Mouse (Mus musculus) NIH3T3 (cell line): ENCODE measurements around the gene Pnpla3.
"Not testable (repeated sequence)": the region's sequence is repeated elsewhere in the genome, so short reads cannot be mapped to it uniquely, and the experiment has no call there.

Source experiments
- DNase-seq: peaks from one replicate; pipeline ENCODE4 v3.0.0-alpha.2; 2012; ENCODE audit warnings: low read depth

The Pnpla3 gene

DNA sequence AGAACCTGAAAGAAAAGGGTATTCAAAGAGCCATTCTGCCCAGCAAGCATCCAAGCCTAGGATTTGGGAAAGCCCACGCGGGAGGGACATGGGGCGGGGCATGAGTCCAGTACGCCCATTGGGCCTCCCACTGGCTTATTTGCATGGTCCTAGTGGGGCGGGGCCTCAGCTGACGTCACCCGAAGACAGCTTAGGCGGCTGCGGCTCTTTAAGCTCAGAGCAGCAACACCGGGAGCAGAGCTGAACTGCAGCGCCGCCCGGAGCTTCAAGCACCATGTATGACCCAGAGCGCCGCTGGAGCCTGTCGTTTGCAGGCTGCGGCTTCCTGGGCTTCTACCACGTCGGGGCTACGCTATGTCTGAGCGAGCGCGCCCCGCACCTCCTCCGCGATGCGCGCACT, at the start of gene Pnpla3:
Gene Pnpla3 (plus strand): TSS at position 238 of the 400 bp plus-strand sequence.
- peak; percentile 88 for DNase-seq

DNA sequence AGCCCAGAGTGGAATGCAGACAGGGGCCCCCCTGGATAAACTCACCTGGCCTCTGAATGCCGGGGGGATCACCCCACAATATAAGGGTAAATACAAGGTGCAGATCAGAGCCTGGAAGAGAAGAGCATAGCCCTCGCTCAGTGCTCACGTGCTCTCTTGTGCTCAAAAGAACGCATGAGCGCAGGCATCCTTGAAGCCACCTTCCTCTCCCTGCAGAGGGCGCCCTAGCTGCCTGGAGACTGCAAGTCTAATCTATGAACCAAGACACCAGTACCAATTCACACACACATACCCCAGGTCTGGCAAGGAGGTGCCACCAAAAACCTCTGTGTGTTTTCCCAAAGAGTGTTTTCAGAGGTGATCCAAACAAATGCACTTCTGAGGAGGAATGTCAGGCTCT, 47.0 kb upstream of the Pnpla3 start:
- DNase-seq: peak; percentile 27

DNA sequence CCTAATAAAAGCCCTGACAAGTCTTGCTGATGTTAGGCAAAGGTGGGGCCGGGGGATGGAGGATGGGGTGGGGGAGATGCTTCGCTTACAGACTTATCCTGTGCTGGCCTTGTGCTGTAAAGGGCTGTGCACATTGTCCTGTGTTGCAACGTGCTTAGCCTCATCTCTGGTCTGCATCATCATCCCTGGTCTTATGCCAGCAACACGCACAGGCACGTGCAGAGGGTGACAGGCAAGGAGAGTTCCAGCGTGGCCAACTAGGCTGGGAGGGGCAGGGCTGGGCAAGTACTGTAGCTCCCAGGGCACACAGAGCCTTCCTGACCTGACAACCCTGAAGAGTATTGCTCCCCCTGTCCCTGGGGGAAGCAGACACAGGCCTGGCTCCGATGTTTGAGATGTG, 46.6 kb upstream of the Pnpla3 start:
- DNase-seq: peak; percentile 22

DNA sequence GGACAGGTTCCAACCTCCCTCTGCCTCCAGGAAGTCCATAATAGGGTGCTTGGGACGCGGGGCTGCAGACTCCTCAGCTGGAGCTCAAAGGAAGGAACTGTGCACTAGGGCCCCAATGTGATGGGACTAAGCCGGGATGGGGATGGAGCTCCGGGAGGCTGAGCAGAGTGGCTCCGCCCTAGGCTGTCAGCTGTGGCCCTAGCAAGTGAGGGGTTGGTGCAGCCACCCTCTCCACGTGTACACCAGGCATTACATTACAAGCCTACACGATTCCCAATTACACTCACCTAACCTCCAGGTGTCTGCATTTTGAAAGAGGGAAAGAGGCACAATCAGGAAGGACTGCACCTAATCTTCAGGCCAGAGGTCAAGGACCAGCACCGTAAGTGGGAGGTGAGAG, 44.6 kb upstream of the Pnpla3 start, which contains the start of gene Pnpla5:
Gene Pnpla5 (minus strand): TSS at position 101 of the 400 bp plus-strand sequence.
- no peak for DNase-seq

DNA sequence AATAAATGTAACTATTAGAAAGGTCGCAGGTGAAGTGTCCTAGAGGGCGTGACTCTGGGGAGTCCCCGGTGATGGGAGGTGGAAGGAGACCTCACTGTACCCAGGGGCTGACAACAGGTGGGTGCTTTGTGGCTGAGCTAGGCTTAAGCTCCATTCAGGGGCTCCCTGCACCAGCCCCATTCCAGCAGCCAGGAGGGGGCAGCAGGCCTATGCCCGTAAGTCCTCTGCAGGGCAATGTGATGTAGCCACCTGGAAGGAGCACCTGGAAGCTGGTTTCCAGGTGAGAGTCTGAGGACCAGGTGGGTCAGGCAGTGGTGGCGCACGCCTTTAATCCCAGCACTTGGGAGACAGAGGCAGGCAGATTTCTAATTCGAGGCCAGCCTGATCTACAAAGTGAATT, 43.6 kb upstream of the Pnpla3 start:
- no peak for DNase-seq

DNA sequence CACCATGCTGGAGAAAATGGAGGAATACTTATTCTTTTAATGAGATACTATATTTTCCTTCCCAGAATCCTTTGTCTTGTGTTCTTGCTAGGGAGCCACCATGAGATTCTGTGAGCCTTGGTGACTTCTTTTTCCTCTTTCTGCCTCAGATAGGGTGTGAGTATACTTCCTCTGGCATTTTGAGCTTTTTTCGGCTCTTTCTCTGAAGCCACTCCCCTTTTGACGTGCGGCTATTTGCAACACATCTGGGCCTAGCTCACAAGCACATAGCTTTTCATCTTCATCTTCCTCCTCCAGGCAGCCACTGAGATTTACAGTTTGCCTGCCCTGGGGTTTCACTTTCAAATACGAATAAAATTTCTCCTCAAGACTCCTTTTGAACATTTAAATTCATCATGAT, 41.2 kb upstream of the Pnpla3 start:
- no peak for DNase-seq

DNA sequence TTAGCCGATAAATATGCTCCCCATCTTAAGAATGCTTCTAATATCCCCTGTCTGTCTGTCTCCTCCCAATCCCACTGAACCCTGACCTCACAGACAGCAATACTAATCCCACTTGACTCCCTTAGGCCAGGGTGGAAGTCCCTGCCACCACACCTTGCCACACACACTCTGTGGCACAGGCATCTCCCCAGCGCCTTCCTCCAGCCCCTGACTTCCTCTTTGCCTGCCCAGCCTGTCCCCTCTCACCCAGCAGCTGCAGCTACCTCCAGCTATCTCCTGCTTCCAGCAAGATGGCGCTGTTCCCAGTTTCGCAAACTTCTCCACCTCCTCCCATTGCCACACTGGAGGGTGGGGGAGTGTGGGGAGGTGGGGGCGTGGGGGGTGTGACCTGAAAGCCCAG, 40.8 kb upstream of the Pnpla3 start:
- DNase-seq: no peak

DNA sequence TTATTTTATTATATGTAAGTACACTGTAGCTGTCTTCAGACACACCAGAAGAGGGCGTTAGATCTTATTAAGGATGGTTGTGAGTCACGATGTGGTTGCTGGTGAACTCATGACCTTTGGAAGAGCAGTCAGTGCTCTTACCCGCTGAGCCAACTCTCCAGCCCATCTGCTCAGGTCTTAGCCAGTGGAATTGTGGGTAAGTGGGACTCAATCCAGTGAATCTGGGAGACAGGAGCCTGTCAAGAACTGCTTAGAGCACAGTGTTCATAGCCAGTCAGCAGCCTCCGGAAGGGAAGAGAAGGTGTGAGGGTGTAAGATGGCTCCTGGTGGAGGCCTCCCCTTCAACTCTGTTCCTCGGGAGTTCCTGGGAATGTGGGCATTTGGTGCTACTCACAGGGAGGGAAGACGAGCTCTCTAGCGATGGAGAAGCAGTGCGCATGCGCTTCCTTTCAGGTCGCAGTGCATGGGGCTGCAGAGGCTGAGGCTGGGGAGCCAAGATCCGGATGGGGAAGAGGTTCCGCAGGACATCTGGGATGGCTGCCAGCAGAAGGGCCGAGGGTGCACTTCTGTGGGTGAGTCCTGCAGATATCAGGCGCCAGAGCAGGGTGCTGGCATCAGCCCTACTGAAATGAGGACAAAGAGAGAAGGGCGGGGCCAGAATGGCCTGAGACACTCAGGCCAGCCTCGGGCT, 36.4 kb upstream of the Pnpla3 start:
- peak; percentile 26 for DNase-seq

DNA sequence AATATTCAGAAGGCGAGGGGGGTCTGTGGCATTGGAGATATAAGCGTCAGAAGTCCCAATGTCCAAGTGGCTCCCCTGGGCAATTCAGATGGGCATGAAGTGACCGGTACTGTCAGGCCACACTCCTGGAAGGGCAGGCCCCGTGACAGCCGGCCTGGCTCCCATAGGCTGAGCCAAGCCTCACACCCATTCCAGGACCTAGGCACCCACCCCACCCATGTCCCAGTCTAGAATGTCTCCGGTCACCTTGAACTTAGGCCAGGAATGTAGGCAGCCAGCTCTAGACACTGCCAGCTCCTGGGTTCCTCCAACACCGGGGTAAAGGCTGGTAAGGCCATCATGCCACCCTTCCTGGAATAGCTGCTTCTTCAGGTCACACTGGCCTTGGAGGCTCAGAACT, 35.7 kb upstream of the Pnpla3 start:
- no peak for DNase-seq

DNA sequence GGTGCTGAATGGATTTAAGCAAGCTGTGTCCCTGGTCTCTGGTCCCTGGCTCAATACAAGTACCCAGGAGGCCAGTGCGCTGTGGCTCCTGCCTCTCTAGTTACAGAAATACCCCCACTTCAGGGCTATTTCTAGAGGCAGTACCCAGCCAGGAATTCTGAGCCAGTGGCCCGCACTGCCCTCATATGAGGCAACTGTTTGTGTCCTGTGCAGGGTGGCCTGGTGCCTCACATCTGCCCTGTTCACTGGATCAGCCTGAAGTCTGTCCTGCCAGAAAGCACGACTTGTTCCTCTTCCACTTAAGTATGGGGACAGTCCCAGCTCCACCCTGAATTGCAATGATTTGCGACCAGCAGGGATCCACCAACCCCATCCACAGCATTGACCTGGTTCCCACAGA, 34.2 kb upstream of the Pnpla3 start:
- DNase-seq: no peak

DNA sequence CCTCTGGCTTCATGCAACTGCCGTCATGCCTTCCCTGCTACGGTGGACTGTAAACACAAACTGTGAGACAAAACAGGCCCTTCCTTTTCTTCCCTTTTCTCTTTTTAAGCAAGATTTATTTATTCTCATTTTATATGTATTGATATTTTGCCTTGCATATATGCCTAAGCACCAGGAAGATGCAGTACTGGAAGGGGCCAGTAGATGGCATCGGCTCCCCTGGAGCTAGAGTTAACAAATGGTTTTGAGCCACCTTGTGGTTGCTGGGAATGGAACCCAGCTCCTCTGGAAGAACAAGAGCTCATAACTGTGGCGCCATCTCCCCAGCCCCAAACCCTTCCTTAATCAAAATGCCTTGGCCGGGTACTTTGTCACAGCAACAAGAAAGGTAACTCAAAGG, 32.2 kb upstream of the Pnpla3 start:
- DNase-seq: peak; percentile 73

DNA sequence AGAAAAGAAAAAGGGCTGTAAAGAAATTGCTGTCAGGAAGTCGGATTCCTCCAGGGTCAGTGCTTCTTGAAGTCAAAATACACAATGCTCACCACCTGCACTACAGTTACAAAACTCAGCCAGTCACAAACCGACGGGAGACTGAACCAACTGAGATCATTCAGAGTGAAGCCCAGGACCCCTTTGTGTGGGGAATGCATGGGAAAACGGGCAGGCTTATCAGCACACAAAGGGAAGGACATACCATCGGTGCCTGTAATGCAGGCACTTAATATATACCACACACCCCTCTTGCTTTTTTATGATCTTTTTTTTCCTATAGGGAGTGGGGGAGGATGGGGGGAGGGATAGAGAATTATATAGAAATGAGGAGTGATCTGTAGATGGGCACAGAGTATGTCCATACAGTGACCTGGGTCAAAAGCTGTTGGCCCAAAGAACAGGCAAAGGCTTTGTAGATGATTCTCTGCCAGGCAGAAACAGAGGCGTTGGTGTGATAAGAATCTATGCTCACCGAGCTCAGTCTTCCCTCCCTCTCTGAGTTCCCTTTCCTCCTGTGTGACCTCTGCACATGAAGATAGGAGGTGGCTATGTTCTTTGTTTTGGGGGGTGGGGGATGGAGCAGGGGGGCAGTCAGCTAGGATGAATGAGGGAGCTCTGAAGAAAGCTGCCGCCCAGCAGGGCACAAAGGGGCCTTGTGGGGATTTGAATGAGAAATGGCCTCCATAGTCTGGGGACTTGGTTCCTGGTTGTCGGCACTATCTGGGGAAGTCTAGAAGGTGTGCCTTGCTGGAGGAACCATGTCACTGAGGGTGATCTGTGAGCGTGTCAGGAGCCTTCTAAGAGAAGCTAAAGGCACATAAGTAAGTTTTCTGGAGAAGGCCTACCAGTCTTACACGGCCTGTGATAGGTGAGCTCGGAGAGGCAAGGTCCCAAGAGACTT, 30.9 kb upstream of the Pnpla3 start:
- no peak for DNase-seq

DNA sequence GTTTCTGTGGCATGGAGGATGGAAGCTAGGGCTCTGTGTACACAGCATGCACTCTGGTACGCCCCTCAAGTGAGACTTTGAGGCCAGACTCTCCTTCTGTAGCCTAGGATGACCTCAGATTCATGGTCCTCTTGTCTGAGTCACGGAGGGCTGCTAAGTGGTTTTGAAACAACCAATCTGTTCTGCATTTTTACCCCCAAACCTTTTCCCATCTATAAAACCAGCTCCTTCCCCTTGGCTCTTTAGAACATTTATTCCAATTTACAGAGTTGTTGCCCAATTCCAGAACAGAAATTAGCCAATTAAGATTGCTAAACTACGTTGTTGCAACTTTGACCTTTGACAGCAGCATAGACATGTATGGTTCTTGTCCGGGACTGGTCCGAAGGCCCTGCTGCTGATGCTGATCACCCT, 28.0 kb upstream of the Pnpla3 start:
- no peak for DNase-seq

DNA sequence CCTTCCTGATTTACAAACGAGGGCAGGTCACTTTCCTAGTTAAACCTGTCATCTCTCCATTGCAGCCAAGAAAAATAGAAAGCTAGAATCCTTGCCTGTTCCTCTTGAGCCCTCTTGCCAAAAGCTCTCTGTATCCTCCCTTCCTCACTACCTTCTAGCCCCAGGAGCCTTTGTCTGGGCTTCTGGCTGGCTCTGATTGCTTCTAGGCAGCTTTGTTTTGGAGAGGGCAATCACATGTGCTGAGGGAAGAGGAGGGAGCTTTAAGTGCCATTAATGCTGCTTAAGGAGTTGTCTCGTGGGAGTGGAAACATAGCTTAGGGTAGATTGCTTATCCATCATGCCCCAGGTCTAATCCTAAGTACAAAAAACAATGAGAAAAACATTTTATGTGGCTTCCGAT, 27.5 kb upstream of the Pnpla3 start:
- DNase-seq: no peak

DNA sequence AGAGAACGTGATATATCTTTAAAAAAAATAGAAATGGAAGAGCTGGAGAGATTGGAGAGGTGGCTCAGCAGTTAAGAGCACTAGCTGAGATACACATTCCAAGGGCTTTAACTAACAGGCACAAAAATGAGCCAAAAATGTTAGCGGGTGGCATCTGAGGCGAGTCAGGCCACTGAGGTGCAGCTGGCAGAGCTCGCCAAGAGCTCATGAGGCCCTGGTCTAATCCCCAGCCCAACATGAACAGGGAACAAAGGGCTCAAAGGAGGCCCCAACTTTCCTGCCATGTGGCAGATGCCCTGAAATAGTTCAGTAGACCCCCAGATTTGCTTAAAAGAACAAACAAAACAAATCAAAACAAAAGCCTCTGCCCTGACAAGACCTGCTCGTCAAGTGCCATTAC, 26.7 kb upstream of the Pnpla3 start:
- DNase-seq: no peak

DNA sequence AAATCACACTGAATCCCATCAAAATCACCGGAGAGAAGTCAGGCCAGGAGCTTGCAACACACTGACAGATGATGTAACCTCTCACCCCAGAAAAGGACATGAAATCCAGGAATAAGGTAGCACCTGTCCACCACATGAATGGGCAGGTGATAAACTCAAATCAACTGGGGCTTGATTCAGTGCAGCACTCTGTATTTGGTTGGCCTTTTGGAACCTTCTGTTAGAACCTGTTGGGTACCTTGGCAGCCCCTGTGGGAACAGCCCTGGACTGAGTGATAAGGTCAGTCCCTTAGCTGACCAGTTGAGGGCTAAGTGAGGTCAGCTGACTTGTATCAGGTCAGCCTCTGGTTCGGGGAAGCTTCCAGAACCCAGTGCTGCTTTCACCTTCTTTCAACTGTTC, 11.5 kb upstream of the Pnpla3 start:
- DNase-seq: no peak

DNA sequence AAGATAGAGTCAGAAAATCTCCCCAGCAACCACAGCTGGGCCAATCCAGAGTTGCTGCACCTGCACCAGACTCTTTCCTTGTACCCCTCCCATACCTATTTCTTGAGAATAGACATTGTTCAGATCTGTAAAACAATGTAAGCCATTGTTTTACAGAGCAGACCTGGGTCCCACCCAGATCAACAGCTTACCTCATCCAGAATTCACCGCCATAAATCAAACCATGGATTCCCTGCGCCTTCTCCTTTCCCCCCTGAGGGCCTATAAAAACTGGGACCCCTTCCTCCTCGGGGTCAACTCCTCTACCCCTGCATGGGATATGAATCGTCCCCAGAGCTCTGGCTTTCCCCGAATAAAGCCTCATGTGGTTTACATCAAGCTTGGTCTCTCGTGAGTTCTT, 10.1 kb upstream of the Pnpla3 start:
- not testable (repeated sequence) for DNase-seq

DNA sequence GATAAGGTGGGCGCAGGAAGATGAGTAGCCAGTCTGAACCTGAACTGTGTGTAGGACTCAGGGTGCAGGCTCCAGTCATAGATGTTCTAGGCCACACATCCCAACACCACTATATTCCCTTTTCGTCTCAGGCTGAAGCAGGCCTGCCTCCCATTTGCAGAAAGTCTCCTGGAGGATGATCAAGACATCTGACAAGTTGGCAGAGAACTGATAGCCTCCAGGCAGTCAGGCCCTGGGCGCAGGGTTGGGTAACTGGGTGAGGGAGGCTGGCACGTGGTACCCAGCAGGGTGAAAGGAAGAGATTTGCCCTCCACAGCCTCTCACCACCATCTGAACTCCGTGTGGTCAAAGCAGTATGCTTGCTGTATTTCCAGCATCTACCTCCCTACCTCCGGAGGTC, 5.8 kb upstream of the Pnpla3 start:
- DNase-seq: no peak

DNA sequence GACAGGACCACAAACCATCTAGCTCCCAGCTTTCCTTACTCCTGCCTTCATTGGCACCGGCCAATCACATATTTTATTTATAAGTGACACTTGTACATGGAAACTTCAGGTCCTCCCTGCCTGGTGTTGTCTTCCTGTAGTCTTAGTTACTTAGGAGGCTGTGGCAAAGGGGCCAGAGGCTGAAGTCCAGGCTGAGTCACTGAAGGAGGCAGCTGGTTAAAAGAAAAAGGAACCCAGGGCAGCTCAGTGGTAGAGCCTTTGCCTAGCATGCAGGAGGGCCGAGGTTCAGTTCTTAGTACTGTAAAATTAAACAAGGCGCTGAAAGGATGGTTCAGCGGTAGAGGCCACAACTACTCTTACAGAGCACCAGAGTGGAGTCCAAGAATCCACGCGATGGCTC, 819 bp upstream of the Pnpla3 start:
- DNase-seq: no peak

DNA sequence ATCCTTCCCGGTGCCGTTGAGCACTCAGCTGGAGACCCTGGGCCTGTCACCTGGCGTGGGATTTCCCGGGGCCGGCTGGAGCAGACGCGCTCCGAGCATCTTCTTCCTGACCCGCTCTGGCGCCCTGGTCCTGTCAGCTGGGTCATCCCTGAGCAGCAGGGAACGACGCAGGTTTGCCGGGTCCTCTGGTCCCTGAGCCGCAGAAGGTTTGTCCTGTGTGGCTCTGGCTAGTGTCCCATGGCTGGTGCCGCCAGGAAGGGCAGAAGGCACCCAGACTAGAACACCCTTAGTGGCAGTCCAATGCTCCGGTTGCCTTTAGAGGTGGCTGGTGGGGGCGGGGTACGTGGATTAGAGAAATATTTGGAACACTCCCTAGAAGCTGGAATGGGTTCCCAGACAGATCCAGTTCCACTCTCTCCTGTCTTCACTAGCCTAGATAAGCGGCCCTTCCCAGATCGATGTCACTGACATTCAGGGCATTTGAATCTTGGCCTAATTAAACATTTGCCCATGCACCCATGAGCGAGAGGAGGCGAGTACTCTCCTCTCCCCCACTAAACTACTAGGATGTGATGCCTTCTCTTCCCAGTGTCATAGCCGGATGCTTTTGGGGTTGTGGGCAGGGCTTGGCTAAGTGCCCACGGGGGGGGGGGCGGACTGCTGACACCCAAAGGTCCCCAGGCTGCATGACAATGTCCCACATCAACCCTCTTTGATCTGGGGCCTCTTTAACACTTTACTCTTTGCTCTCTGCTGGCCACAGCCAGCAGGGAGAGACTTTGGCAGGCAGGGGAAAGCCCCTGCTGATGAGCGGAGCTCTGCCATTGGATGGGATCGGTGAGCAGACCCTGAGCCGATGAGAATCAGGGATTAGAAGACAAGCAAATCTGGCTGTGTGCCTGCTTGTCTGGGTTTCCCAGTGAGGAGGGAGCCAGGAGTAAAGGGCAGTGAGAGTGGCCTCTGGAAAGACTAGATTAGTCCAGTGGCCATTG, 829 bp downstream of the Pnpla3 start:
- DNase-seq: no peak

DNA sequence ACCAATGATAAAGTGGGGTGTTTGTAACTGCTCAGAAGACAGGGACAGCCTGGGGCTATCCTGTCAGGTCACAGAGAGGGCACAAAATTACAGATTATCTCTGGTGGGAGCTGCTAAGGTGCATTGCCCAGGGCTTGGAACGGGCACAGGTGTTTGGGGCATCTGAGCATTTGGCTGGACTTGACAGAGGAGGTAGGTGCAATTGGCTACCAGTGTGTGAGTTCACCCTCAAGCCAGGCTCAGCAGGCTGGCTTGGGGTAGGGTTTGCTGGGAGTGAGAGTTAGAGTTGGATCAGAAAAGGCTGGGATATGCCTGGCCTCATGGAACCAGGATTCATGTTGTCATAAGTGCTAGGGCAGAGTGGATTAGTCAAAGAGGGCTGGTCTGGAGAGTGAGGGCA, 1.9 kb downstream of the Pnpla3 start:
- no peak for DNase-seq

DNA sequence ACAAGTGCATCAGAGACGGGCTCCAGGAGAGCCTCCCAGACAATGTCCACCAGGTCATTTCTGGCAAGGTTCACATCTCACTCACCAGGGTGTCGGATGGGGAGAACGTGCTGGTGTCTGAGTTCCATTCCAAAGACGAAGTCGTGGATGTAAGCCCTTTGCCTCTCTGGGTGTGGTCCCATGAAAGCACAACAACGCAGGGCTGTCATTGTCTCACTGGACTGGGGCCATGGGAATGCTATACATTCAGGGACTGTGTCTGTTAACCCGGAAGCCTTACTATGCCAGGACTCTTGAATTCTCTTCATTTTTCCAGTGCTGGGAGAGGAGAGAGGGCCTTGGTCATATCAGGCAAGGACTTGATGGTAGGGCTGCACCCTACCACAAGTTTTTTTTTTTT, 3.5 kb downstream of the Pnpla3 start:
- DNase-seq: no peak
